Mouse (Mus musculus): Measurements from ENCODE around the gene Epas1. TPM values are rescaled to one million over a fixed set of nuclear protein-coding genes. Genes with fewer than 3 reads are reported as not detected.

Epas1 gene
- polyA plus RNA-seq, 1 experiment: 3.0 TPM

DNA sequence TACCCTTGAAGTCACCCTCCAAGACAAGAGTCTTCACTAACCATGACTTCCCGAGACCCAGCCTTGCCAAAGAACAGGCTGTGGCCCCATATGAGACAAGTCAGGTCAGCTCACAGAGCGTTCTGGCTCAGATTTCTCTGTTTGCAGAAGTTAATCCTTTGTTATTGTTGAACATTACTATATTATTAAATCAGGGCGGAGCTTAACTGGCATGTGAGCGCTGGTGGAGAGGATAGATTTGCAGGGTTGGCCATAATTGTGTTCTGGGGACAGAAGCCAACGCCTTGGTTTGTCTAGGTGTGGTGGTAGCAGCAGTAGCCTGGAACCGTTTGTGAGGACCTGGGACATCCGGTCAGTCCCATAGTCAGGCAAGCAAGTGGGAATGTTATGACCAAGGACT lies 26.5 kb upstream of the Epas1 start:
- Histone ChIP-seq H3K4me3 (ENCODE audit: insufficient read depth, low read length) (no peak overlapping the region), H3K4me1 (ENCODE audit: control insufficient read depth, insufficient read depth, low read length) (peaks cover 5% of the 10 kb centered on the region), H3K27ac (ENCODE audit: insufficient read depth, low read length) (no peak overlapping the region)
- TF ChIP-seq POLR2A (IDR thresholded peaks at IDR 0.05; ENCODE audit: low read depth, low read length): no peak
- TF ChIP-seq CTCF (IDR thresholded peaks at IDR 0.05; ENCODE audit: borderline replicate concordance, insufficient read depth, low read length): no peak

GRCm38 (mm10) chr17:86731273-86731672 lies 22.2 kb upstream of the Epas1 start:
- Histone ChIP-seq H3K4me1 (ENCODE audit: control insufficient read depth, insufficient read depth, low read length) (no peaks in the 10 kb centered on the region), H3K4me3 (ENCODE audit: insufficient read depth, low read length) (no peak overlapping the region), H3K27ac (ENCODE audit: insufficient read depth, low read length) (no peak overlapping the region)
- no peak for TF ChIP-seq POLR2A (IDR thresholded peaks at IDR 0.05; ENCODE audit: low read depth, low read length)
- TF ChIP-seq CTCF (IDR thresholded peaks at IDR 0.05; ENCODE audit: borderline replicate concordance, insufficient read depth, low read length): no peak

GRCm38 (mm10) chr17:86732024-86732423 lies 21.5 kb upstream of the Epas1 start:
- no peak overlapping the region for H3K27ac ChIP-seq (ENCODE audit: insufficient read depth, low read length)
- TF ChIP-seq POLR2A (IDR thresholded peaks at IDR 0.05; ENCODE audit: low read depth, low read length): no peak
- TF ChIP-seq CTCF (IDR thresholded peaks at IDR 0.05; ENCODE audit: borderline replicate concordance, insufficient read depth, low read length): no peak
- H3K4me1 ChIP-seq (ENCODE audit: control insufficient read depth, insufficient read depth, low read length): no peaks in the 10 kb centered on the region
- no peak overlapping the region for H3K4me3 ChIP-seq (ENCODE audit: insufficient read depth, low read length)

- no peak for TF ChIP-seq POLR2A (IDR thresholded peaks at IDR 0.05; ENCODE audit: low read depth, low read length)
- no peak for TF ChIP-seq CTCF (IDR thresholded peaks at IDR 0.05; ENCODE audit: borderline replicate concordance, insufficient read depth, low read length)
- H3K4me3 ChIP-seq (ENCODE audit: insufficient read depth, low read length): no peak overlapping the region
- no peaks in the 10 kb centered on the region for H3K4me1 ChIP-seq (ENCODE audit: control insufficient read depth, insufficient read depth, low read length)
- H3K27ac ChIP-seq (ENCODE audit: insufficient read depth, low read length): no peak overlapping the region
Measured at GRCm38 (mm10) chr17:86732522-86732921, 21.0 kb upstream of the Epas1 start.

DNA sequence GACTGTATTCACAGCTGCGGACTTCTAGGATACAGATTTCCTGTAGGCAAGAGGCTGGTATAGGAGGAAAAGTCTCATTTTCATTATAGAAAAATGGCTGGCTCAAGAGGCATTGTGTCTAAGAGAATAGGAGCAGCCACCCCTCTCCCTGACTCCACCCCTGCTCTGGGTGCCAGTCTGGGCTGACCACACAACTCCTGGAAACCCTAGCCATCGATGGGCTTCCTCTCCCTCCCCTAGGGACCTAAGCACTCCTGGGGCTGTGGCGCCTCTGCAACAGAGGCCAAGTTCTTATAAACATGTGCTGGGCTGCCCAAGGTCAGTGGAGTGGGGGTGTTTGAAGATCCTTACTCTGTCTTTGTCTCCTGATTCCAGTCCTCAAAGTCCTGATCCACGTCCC lies 19.9 kb upstream of the Epas1 start:
- H3K4me1 ChIP-seq (ENCODE audit: control insufficient read depth, insufficient read depth, low read length): no peaks in the 10 kb centered on the region
- no peak overlapping the region for H3K4me3 ChIP-seq (ENCODE audit: insufficient read depth, low read length)
- no peak overlapping the region for H3K27ac ChIP-seq (ENCODE audit: insufficient read depth, low read length)
- no peak for TF ChIP-seq CTCF (IDR thresholded peaks at IDR 0.05; ENCODE audit: borderline replicate concordance, insufficient read depth, low read length)
- TF ChIP-seq POLR2A (IDR thresholded peaks at IDR 0.05; ENCODE audit: low read depth, low read length): no peak

GRCm38 (mm10) chr17:86738477-86738876 lies 15.0 kb upstream of the Epas1 start:
- H3K27ac ChIP-seq (ENCODE audit: insufficient read depth, low read length): no peak overlapping the region
- TF ChIP-seq POLR2A (IDR thresholded peaks at IDR 0.05; ENCODE audit: low read depth, low read length) (no peak), CTCF (IDR thresholded peaks at IDR 0.05; ENCODE audit: borderline replicate concordance, insufficient read depth, low read length) (no peak)

DNA sequence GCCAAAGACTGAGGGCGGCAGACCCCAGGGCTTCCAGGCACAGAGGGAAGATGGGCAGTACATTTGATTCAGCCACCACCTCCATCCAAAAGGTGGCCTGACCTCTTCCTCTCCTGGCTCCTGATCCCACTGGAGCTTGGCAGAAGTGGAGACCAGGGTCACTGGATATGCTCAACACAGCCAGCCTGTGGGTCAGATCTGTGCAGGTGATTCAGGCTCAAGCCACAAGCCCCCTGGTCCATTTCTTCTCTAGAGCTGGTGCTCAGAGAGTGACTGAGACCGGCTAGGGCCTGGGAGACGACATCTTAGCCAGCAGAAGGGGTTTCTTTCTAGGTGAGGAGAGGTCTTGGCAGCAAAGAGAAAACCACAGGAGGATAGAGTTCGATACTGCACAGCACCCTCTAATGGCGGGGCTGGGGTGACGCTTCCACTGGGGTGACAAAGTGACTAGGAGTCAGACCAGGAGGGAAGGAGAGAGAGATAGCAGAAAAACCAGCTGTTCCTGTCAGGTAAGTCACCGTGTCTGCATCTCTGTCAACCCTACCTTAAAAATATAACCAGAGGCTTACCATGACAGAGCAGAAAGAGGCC lies 10.1 kb upstream of the Epas1 start:
- Histone ChIP-seq H3K4me3 (ENCODE audit: insufficient read depth, low read length) (no peak overlapping the region), H3K4me1 (ENCODE audit: control insufficient read depth, insufficient read depth, low read length) (no peaks in the 10 kb centered on the region), H3K27ac (ENCODE audit: insufficient read depth, low read length) (no peak overlapping the region)
- TF ChIP-seq POLR2A (IDR thresholded peaks at IDR 0.05; ENCODE audit: low read depth, low read length) (no peak), CTCF (IDR thresholded peaks at IDR 0.05; ENCODE audit: borderline replicate concordance, insufficient read depth, low read length) (no peak)

More at GRCm38 (mm10) chr17:86738477-86738876, 15.0 kb upstream of the Epas1 start:
- Histone ChIP-seq H3K4me1 (ENCODE audit: control insufficient read depth, insufficient read depth, low read length) (no peaks in the 10 kb centered on the region), H3K4me3 (ENCODE audit: insufficient read depth, low read length) (no peak overlapping the region)

GRCm38 (mm10) chr17:86744943-86745342 lies 8.6 kb upstream of the Epas1 start:
- no peak overlapping the region for H3K4me3 ChIP-seq (ENCODE audit: insufficient read depth, low read length)

GRCm38 (mm10) chr17:86751373-86751871 lies 2.1 kb upstream of the Epas1 start:
- Histone ChIP-seq H3K27ac (ENCODE audit: insufficient read depth, low read length) (no peak overlapping the region), H3K4me1 (ENCODE audit: control insufficient read depth, insufficient read depth, low read length) (peaks cover 2% of the 10 kb centered on the region), H3K4me3 (ENCODE audit: insufficient read depth, low read length) (no peak overlapping the region)
- no peak for TF ChIP-seq CTCF (IDR thresholded peaks at IDR 0.05; ENCODE audit: borderline replicate concordance, insufficient read depth, low read length)
- no peak for TF ChIP-seq POLR2A (IDR thresholded peaks at IDR 0.05; ENCODE audit: low read depth, low read length)

More at GRCm38 (mm10) chr17:86744943-86745342, 8.6 kb upstream of the Epas1 start:
- Histone ChIP-seq H3K4me1 (ENCODE audit: control insufficient read depth, insufficient read depth, low read length) (no peaks in the 10 kb centered on the region), H3K27ac (ENCODE audit: insufficient read depth, low read length) (no peak overlapping the region)
- no peak for TF ChIP-seq CTCF (IDR thresholded peaks at IDR 0.05; ENCODE audit: borderline replicate concordance, insufficient read depth, low read length)
- no peak for TF ChIP-seq POLR2A (IDR thresholded peaks at IDR 0.05; ENCODE audit: low read depth, low read length)

GRCm38 (mm10) chr17:86753931-86754805 lies 668 bp downstream of the Epas1 start:
- Histone ChIP-seq H3K4me1 (ENCODE audit: control insufficient read depth, insufficient read depth, low read length) (peaks cover 2% of the 10 kb centered on the region), H3K4me3 (ENCODE audit: insufficient read depth, low read length) (peak overlapping the region; percentile 47), H3K27ac (ENCODE audit: insufficient read depth, low read length) (no peak overlapping the region)
- TF ChIP-seq CTCF (IDR thresholded peaks at IDR 0.05; ENCODE audit: borderline replicate concordance, insufficient read depth, low read length): no peak

Measured in embryonic fibroblast, embryonic 13.5 days (primary cell).